Mouse (Mus musculus): Measurements from ENCODE around the gene Gm16181. TPM values are rescaled to one million over a fixed set of nuclear protein-coding genes. Genes with fewer than 3 reads are reported as not detected.

Gm16181 gene
- polyA plus RNA-seq, 1 experiment = not detected

DNA sequence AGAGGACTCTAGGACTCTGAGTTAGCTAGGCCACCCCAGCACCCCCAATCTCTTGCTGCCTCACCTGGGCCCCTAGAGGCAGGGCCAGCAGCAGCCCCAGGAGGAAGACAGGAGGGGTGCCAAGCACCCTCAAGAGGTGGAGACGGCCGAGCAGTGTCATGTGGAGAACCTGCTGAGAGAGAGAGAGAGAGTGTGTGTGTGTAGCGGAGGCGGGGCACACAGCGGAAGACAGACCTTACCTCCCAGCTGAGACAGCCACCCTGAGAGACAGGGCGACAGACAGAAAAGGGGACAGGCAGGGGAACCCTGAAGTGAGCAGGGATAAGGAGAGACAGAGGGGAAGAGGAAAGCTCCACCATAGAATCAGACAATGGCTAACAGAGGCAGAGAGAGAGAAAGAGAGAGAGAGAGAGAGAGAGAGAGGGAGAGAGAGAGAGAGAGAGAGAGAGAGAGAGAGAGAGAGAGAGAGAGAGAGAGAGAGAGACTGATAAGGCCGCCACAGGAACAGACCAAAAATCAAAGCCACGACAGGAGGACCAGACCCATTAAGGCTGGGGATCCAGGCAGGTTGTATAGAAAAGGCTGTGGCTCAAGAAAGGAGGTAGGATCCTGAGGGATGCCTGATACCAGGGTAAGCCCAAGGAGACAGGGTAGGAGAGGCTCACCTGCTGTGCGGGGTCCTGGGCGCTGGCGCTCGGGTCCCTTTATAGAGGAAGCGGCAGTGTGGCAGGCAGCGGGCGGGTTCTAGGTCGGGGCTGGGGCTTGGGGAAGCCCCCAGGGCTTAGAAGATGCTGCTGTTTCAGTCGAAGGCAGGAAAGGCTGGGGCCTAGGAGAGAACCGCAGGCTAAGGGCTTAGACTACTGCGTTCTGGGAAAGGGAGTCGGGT lies 15.9 kb upstream of the Gm16181 start, which contains the start of gene Lta:
TSS of gene Lta (minus strand) at position 858 of the 886 bp plus-strand sequence.
- Histone ChIP-seq H3K36me3 (ENCODE audit: control insufficient read depth, insufficient read depth, low read length, poor library complexity, severe bottlenecking) (no peaks in the 10 kb centered on the region), H3K27ac (ENCODE audit: insufficient read depth, low read length) (no peak within 1 kb of the TSS), H3K27me3 (ENCODE audit: control insufficient read depth, insufficient read depth, low read length, poor library complexity, severe bottlenecking) (no peaks in the 10 kb centered on the region), H3K9ac (ENCODE audit: low read depth, poor library complexity, severe bottlenecking) (peak within 1 kb of the TSS; percentile 39), H3K4me3 (ENCODE audit: low read depth, low read length) (peak within 1 kb of the TSS; percentile 33), H3K9me3 (replicated peaks; ENCODE audit: control insufficient read depth, insufficient read depth, low read length, poor library complexity, severe bottlenecking) (no peaks in the 10 kb centered on the region), H3K4me1 (ENCODE audit: control insufficient read depth, insufficient read depth, low read length) (no peaks in the 10 kb centered on the region)
- no peak for TF ChIP-seq CTCF (IDR thresholded peaks at IDR 0.05; ENCODE audit: low read depth, low read length)
- no peak for TF ChIP-seq POLR2A (IDR thresholded peaks at IDR 0.05; ENCODE audit: insufficient read depth, low read length)
- TF ChIP-seq EP300 (IDR thresholded peaks at IDR 0.05; ENCODE audit: insufficient read depth, low read depth, low read length) = no peak

DNA sequence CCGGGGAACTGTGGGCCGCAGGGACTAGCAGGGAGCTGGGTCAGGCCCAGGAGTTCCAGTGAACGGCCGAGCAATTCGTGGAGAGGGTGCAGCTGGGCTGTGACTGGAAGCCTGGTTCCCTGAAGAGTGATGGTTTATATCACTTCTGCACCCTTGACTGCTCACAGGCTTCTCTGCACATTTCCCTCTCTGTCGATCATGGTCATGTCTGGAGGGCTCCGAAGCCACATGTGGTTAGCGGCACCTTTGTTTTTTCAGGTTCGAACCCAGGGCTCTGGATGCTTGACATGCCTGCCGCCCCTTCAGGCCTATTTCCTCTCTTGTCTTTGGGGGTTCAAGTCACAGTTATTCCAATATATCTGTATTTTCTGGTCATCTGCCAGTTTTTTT lies 15.3 kb upstream of the Gm16181 start:
- no peaks in the 10 kb centered on the region for H3K27me3 ChIP-seq (ENCODE audit: control insufficient read depth, insufficient read depth, low read length, poor library complexity, severe bottlenecking)
- H3K36me3 ChIP-seq (ENCODE audit: control insufficient read depth, insufficient read depth, low read length, poor library complexity, severe bottlenecking) = no peaks in the 10 kb centered on the region
- peak overlapping the region; percentile 33 for H3K4me3 ChIP-seq (ENCODE audit: low read depth, low read length)
- H3K9ac ChIP-seq (ENCODE audit: low read depth, poor library complexity, severe bottlenecking) = peak overlapping the region; percentile 39
- no peak for TF ChIP-seq EP300 (IDR thresholded peaks at IDR 0.05; ENCODE audit: insufficient read depth, low read depth, low read length)
- TF ChIP-seq POLR2A (IDR thresholded peaks at IDR 0.05; ENCODE audit: insufficient read depth, low read length) = no peak
- TF ChIP-seq CTCF (IDR thresholded peaks at IDR 0.05; ENCODE audit: low read depth, low read length) = no peak
- H3K27ac ChIP-seq (ENCODE audit: insufficient read depth, low read length) = no peak overlapping the region
- H3K4me1 ChIP-seq (ENCODE audit: control insufficient read depth, insufficient read depth, low read length) = no peaks in the 10 kb centered on the region
- no peaks in the 10 kb centered on the region for H3K9me3 ChIP-seq (replicated peaks; ENCODE audit: control insufficient read depth, insufficient read depth, low read length, poor library complexity, severe bottlenecking)

DNA sequence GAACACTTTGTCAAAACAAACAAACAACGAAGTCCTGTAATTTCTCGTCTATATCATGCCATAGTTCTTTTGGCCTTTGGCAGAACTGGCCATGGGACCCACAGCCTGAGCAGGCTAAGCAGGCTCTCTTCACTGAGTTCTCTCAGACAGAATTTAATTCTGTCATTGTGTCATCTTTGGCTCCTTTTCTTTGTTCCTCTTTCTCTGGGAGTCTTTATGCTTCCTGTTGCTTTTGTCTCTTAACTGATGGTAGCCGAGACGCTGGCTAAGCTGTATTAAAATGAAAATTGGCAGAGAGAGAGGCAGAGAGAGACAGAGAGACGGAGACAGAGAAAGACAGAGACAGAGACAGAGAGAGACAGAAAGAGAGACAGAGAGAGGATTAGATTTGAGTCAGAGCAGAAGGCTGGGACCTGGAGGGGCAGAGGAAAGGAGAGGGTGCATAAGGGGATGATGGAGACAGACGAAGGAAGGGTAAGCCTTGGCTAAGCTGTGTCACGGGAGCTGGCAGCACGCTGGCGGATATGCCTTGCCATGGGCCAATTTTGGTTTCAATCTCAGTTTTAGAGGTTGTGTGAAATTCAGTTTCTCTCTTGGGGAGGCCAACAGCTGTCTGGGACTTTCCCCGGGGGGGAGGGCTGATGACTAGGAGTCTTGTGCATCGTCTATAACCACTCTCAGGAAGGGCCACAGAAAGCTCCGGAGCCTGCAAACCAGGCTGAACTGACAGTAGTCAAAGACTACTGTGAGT lies 10.7 kb upstream of the Gm16181 start:
- H3K4me1 ChIP-seq (ENCODE audit: control insufficient read depth, insufficient read depth, low read length) = no peaks in the 10 kb centered on the region
- no peaks in the 10 kb centered on the region for H3K36me3 ChIP-seq (ENCODE audit: control insufficient read depth, insufficient read depth, low read length, poor library complexity, severe bottlenecking)
- no peak overlapping the region for H3K27ac ChIP-seq (ENCODE audit: insufficient read depth, low read length)
- H3K4me3 ChIP-seq (ENCODE audit: low read depth, low read length) = no peak overlapping the region
- H3K9ac ChIP-seq (ENCODE audit: low read depth, poor library complexity, severe bottlenecking) = no peak overlapping the region
- no peaks in the 10 kb centered on the region for H3K27me3 ChIP-seq (ENCODE audit: control insufficient read depth, insufficient read depth, low read length, poor library complexity, severe bottlenecking)
- no peaks in the 10 kb centered on the region for H3K9me3 ChIP-seq (replicated peaks; ENCODE audit: control insufficient read depth, insufficient read depth, low read length, poor library complexity, severe bottlenecking)
- TF ChIP-seq EP300 (IDR thresholded peaks at IDR 0.05; ENCODE audit: insufficient read depth, low read depth, low read length) = no peak
- no peak for TF ChIP-seq POLR2A (IDR thresholded peaks at IDR 0.05; ENCODE audit: insufficient read depth, low read length)
- TF ChIP-seq CTCF (IDR thresholded peaks at IDR 0.05; ENCODE audit: low read depth, low read length) = no peak

DNA sequence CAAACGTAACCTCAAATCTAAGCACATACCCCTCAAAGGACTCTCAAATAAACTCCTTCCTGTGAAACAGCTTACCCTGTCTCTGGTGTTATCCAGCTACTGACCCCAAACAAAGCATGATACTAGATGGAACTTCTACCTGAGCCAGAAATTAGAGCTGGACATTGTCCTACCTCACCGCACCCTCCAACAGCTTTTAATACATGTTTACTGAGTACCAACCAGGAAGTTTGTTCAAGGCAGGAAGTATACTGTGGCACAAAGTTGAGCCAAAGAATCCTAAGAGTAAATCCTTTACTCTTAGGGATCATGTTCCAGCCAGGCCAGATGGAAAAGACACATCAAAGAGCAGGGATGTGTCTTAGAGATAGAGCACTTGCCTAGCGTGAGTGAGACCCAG lies 10.0 kb upstream of the Gm16181 start:
- Histone ChIP-seq H3K36me3 (ENCODE audit: control insufficient read depth, insufficient read depth, low read length, poor library complexity, severe bottlenecking) (no peaks in the 10 kb centered on the region), H3K4me3 (ENCODE audit: low read depth, low read length) (no peak overlapping the region)

DNA sequence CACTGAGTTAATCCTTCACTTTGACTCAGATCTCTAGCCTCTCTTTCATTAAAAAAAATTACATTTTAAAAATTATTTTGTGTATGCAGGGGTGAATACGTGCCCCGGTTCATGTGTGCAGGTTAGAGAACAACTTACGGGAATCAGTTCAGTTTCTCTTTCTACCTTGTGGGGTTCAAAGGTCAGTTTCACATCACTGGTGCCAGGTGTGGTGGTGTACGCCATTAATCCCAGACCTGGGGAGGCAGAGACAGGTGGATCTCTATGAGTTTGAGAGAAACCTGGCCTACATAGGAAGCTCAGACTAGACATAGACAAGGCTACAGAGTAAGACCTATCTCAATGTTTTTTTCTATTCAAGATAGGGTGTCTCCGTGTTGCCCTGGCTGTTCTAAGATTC lies 7.6 kb upstream of the Gm16181 start:
- no peak overlapping the region for H3K27ac ChIP-seq (ENCODE audit: insufficient read depth, low read length)
- no peak overlapping the region for H3K4me3 ChIP-seq (ENCODE audit: low read depth, low read length)
- no peaks in the 10 kb centered on the region for H3K4me1 ChIP-seq (ENCODE audit: control insufficient read depth, insufficient read depth, low read length)
- no peaks in the 10 kb centered on the region for H3K9me3 ChIP-seq (replicated peaks; ENCODE audit: control insufficient read depth, insufficient read depth, low read length, poor library complexity, severe bottlenecking)
- TF ChIP-seq CTCF (IDR thresholded peaks at IDR 0.05; ENCODE audit: low read depth, low read length) = no peak
- TF ChIP-seq POLR2A (IDR thresholded peaks at IDR 0.05; ENCODE audit: insufficient read depth, low read length) = no peak
- TF ChIP-seq EP300 (IDR thresholded peaks at IDR 0.05; ENCODE audit: insufficient read depth, low read depth, low read length) = no peak
- H3K27me3 ChIP-seq (ENCODE audit: control insufficient read depth, insufficient read depth, low read length, poor library complexity, severe bottlenecking) = no peaks in the 10 kb centered on the region
- H3K36me3 ChIP-seq (ENCODE audit: control insufficient read depth, insufficient read depth, low read length, poor library complexity, severe bottlenecking) = no peaks in the 10 kb centered on the region
- H3K9ac ChIP-seq (ENCODE audit: low read depth, poor library complexity, severe bottlenecking) = no peak overlapping the region

More for the DNA sequence above, 10.0 kb upstream of the Gm16181 start:
- H3K9ac ChIP-seq (ENCODE audit: low read depth, poor library complexity, severe bottlenecking) = no peak overlapping the region
- no peaks in the 10 kb centered on the region for H3K4me1 ChIP-seq (ENCODE audit: control insufficient read depth, insufficient read depth, low read length)
- no peaks in the 10 kb centered on the region for H3K9me3 ChIP-seq (replicated peaks; ENCODE audit: control insufficient read depth, insufficient read depth, low read length, poor library complexity, severe bottlenecking)
- no peak overlapping the region for H3K27ac ChIP-seq (ENCODE audit: insufficient read depth, low read length)
- TF ChIP-seq POLR2A (IDR thresholded peaks at IDR 0.05; ENCODE audit: insufficient read depth, low read length) (no peak), EP300 (IDR thresholded peaks at IDR 0.05; ENCODE audit: insufficient read depth, low read depth, low read length) (no peak), CTCF (IDR thresholded peaks at IDR 0.05; ENCODE audit: low read depth, low read length) (no peak)
- H3K27me3 ChIP-seq (ENCODE audit: control insufficient read depth, insufficient read depth, low read length, poor library complexity, severe bottlenecking) = no peaks in the 10 kb centered on the region

Measured in ES-Bruce4 (cell line).